Mouse (Mus musculus): ENCODE data around the gene H13. TPM values are rescaled to one million over a fixed set of nuclear protein-coding genes. Genes with fewer than 3 reads are reported as not detected.

H13 gene
- polyA plus RNA-seq, 1 experiment from 2014 or later: 153 TPM

- H3K27me3 ChIP-seq: no peaks in the 10 kb centered on the region
- peak overlapping the region; percentile 92 for H3K27ac ChIP-seq
- H3K9ac ChIP-seq: peak overlapping the region; percentile 70
- peak; percentile 90 for ATAC-seq (ENCODE audit: low FRiP score)
- H3K4me2 ChIP-seq (replicated peaks): peak overlapping the region; percentile 64
- no peaks in the 10 kb centered on the region for H3K9me3 ChIP-seq (replicated peaks)
- WGBS: 2% methylated on average over 30 of the region's 31 CpGs
- H3K4me3 ChIP-seq: peak overlapping the region; percentile 39
- H3K4me1 ChIP-seq: peaks cover 40% of the 10 kb centered on the region
- peaks cover 36% of the 10 kb centered on the region for H3K36me3 ChIP-seq
Observed at GRCm38 (mm10) chr2:152707627-152708026, 38.4 kb downstream of the H13 start.

DNA sequence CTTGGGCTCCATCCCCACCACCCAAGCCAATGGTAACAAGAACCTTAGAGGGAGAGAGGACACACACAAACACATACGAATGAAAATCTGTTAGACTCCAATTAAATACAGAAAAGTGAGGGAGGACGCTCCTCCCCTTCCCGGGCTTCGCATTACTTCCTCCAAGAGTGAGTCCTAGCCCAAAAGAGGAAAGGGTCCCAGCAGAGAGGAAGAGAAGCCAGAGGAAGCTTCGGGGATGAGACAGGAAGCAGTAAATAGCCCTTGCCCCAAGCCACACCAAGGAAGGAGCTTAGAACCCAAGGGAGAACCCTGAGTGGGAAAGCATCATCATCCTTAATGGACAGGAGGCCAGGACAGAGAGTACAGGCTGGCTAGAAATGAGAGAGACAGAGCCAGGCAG is 39.8 kb downstream of the H13 start:
- H3K27ac ChIP-seq: no peak overlapping the region
- no peak overlapping the region for H3K4me3 ChIP-seq
- H3K4me2 ChIP-seq (replicated peaks): no peak overlapping the region
- no peak for ATAC-seq (ENCODE audit: low FRiP score)
- no peaks in the 10 kb centered on the region for H3K9me3 ChIP-seq (replicated peaks)
- H3K27me3 ChIP-seq: no peaks in the 10 kb centered on the region
- 91% methylated on average over 5 of the region's 5 CpGs for WGBS
- peaks cover 38% of the 10 kb centered on the region for H3K4me1 ChIP-seq
- peaks cover 22% of the 10 kb centered on the region for H3K36me3 ChIP-seq
- H3K9ac ChIP-seq: no peak overlapping the region

- Histone ChIP-seq H3K9ac (no peak overlapping the region), H3K4me1 (peaks cover 28% of the 10 kb centered on the region), H3K27ac (peak overlapping the region; percentile 70; the same call in 1 of the 2 replicates), H3K4me3 (no peak overlapping the region), H3K4me2 (replicated peaks) (no peak overlapping the region), H3K9me3 (replicated peaks) (no peaks in the 10 kb centered on the region), H3K27me3 (no peaks in the 10 kb centered on the region), H3K36me3 (no peaks in the 10 kb centered on the region)
- 69% methylated on average over 6 of the region's 6 CpGs for WGBS
- no peak for ATAC-seq (ENCODE audit: low FRiP score)
Observed at GRCm38 (mm10) chr2:152716241-152716772, 47.0 kb downstream of the H13 start.

DNA sequence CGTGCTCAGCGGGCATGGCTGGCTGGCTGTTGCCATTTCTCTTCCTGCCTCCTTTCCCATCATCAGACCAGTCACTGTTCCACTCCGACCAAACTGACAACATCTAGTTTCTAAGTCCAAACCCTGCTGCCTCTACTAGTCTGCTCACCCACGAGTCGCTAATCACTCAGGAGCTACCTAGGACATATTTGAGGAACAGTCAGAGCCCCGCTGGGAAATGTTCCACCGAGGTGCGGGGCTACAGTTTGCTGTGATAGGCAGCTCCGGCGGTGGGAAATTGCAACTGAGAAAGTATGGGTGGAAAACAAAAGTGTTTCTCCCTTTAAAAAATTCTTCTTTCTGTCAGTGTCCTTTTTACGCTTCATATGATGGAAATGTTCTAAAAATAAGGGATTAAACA is 48.4 kb downstream of the H13 start:
- Histone ChIP-seq H3K36me3 (no peaks in the 10 kb centered on the region), H3K4me1 (peaks cover 28% of the 10 kb centered on the region), H3K4me2 (replicated peaks) (no peak overlapping the region), H3K27ac (peak overlapping the region; percentile 70), H3K9me3 (replicated peaks) (no peaks in the 10 kb centered on the region), H3K9ac (no peak overlapping the region), H3K4me3 (no peak overlapping the region), H3K27me3 (no peaks in the 10 kb centered on the region)
- WGBS: 37% methylated on average over 11 of the region's 11 CpGs
- peak; percentile 47; the same call in 1 of the 2 replicates for ATAC-seq (ENCODE audit: low FRiP score)

GRCm38 (mm10) chr2:152718076-152718475 is 48.8 kb downstream of the H13 start:
- Histone ChIP-seq H3K4me2 (replicated peaks) (no peak overlapping the region), H3K4me1 (peaks cover 28% of the 10 kb centered on the region), H3K27ac (peak overlapping the region; percentile 70), H3K9ac (no peak overlapping the region), H3K4me3 (no peak overlapping the region), H3K9me3 (replicated peaks) (no peaks in the 10 kb centered on the region), H3K36me3 (no peaks in the 10 kb centered on the region), H3K27me3 (no peaks in the 10 kb centered on the region)
- ATAC-seq (ENCODE audit: low FRiP score): peak; percentile 95
- 16% methylated on average over 6 of the region's 6 CpGs for WGBS

DNA sequence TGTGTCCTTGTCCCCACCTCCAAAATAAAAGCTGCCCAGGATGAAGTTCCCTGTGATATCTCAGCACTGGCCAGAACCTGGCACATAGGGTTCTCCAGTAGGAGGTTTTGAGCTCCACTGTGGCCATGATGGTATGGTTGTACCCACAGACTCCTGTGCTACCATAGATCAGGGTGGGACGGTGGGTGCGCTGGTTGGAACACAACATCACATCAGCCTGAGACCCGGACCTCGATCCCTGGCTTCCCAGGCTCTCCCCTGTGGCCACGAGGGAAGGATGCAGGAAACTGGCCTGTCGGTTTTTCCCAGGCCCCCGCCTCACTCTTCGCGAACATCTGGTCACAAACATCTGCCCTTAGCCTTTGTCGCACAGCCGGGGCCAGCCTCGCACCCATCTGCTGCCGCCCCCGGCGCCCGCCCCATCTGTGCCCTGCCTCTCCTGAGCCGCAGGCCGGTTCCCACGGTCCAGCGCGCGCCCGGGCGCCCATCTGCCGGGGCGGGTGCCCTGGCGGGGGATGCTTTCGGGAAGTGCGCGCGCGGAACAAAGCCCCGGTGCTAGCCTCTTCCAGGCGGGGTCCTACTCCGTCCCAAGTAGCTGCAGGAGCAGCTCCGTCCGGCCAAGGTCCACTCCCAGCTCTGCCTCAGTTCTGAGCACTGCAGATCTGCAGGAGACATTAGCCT is 54.5 kb downstream of the H13 start:
- no peaks in the 10 kb centered on the region for H3K9me3 ChIP-seq (replicated peaks)
- peak overlapping the region; percentile 30 for H3K4me3 ChIP-seq
- WGBS: 2% methylated on average over 37 of the region's 37 CpGs
- peaks cover 42% of the 10 kb centered on the region for H3K4me1 ChIP-seq
- peak overlapping the region; percentile 68 for H3K4me2 ChIP-seq (replicated peaks)
- H3K36me3 ChIP-seq: no peaks in the 10 kb centered on the region
- H3K27ac ChIP-seq: peak overlapping the region; percentile 48; the same call in 1 of the 2 replicates
- peak overlapping the region; percentile 68 for H3K9ac ChIP-seq
- no peaks in the 10 kb centered on the region for H3K27me3 ChIP-seq
- peak; percentile 79 for ATAC-seq (ENCODE audit: low FRiP score)

GRCm38 (mm10) chr2:152724332-152724723 is 55.1 kb downstream of the H13 start:
- H3K9me3 ChIP-seq (replicated peaks): no peaks in the 10 kb centered on the region
- peak overlapping the region; percentile 30 for H3K4me3 ChIP-seq
- peak overlapping the region; percentile 68; the same call in 1 of the 2 replicates for H3K9ac ChIP-seq
- H3K4me1 ChIP-seq: peaks cover 41% of the 10 kb centered on the region
- H3K4me2 ChIP-seq (replicated peaks): peak overlapping the region; percentile 68
- no peaks in the 10 kb centered on the region for H3K27me3 ChIP-seq
- peak overlapping the region; percentile 48; the same call in 1 of the 2 replicates for H3K27ac ChIP-seq
- WGBS: 69% methylated on average over 3 of the region's 3 CpGs
- ATAC-seq (ENCODE audit: low FRiP score): peak; percentile 20; the same call in 1 of the 2 replicates
- H3K36me3 ChIP-seq: no peaks in the 10 kb centered on the region

DNA sequence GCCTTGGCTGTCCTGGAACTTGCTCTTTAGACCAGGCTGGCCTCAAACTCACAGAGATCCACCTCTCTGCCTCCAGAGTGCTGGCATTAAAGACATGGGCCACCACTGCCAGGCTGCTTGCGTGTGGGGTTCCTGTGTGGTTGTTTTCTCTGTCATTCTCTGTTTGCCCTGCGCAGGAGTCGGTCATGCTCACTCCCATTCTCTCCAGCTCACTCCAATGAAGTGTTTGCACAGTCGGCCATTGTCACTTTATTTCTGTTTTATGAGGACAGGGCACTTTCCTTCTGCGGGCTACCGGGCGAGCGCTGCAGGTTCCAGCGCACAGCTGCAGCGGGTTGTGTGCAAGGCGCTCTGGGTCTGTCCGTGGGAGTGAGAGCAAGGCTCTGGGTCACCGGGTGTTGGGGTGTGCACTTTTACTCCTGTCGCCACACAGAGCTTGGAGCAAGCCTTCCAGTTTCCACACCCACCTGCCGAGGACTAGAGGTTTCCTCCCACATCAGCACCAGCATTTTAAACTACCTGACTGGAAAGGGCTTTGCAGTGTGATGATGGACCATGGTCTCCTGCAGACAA is 56.0 kb downstream of the H13 start:
- no peaks in the 10 kb centered on the region for H3K9me3 ChIP-seq (replicated peaks)
- H3K4me1 ChIP-seq: peaks cover 46% of the 10 kb centered on the region
- H3K27ac ChIP-seq: peak overlapping the region; percentile 64
- 61% methylated on average over 15 of the region's 15 CpGs for WGBS
- H3K4me2 ChIP-seq (replicated peaks): no peak overlapping the region
- H3K4me3 ChIP-seq: no peak overlapping the region
- no peak overlapping the region for H3K9ac ChIP-seq
- no peaks in the 10 kb centered on the region for H3K27me3 ChIP-seq
- H3K36me3 ChIP-seq: no peaks in the 10 kb centered on the region
- no peak for ATAC-seq (ENCODE audit: low FRiP score)

DNA sequence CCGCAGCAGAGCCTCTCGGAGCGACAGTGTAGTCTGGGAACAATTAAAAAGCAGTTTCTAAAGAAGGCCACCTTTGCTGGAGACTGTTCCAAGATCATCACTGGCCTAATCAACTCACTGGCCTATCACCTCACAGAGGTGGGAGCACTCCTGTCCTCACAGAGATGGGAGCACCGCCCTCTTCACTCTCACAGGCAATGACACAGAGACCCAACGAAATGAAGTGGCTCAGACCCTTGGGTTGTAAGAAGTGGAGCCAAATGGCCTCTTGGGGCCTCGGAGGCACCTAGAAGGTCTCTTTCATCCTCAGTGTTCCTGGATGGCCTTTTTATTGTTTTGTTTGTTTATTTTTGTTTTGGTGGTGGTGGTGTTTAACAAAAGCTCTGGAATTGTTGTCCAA is 57.0 kb downstream of the H13 start:
- H3K4me1 ChIP-seq: peaks cover 46% of the 10 kb centered on the region
- no peaks in the 10 kb centered on the region for H3K9me3 ChIP-seq (replicated peaks)
- H3K36me3 ChIP-seq: no peaks in the 10 kb centered on the region
- H3K27me3 ChIP-seq: no peaks in the 10 kb centered on the region
- H3K4me3 ChIP-seq: no peak overlapping the region
- H3K9ac ChIP-seq: no peak overlapping the region
- WGBS: 85% methylated on average over 6 of the region's 6 CpGs
- ATAC-seq (ENCODE audit: low FRiP score): no peak
- H3K27ac ChIP-seq: no peak overlapping the region
- H3K4me2 ChIP-seq (replicated peaks): no peak overlapping the region

DNA sequence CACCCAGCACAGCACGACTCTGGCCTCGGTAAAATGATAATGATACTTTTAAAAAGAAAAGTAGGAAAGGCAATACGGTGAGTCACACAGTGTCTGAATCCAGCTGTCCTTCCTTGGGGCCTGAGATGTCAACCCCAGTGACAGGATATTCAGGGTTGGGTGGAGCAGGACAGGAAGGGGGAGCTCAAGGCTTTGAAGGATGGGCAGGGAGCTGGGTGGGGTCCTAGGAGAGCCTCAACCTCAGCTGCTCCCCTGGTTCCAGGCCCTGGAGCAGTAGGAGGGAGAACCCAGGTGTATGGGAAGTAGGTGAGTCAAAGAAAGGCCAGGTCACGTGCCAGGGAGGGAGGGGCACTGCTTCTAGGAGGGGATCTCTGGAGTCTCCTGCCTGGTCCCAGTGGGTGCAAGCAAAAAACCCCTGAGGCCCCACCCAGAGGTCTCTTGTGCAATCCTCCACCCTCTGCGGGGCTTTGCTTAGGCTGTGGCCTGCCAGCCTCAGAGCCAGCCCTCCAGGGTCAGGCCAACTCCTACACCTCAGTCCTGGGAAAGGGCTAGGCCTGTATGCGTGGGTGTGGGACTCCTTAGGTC is 57.6 kb downstream of the H13 start:
- H3K9me3 ChIP-seq (replicated peaks): no peaks in the 10 kb centered on the region
- H3K4me2 ChIP-seq (replicated peaks): no peak overlapping the region
- H3K4me1 ChIP-seq: peaks cover 46% of the 10 kb centered on the region
- no peak overlapping the region for H3K4me3 ChIP-seq
- no peaks in the 10 kb centered on the region for H3K36me3 ChIP-seq
- no peak for ATAC-seq (ENCODE audit: low FRiP score)
- peak overlapping the region; percentile 52; the same call in 1 of the 2 replicates for H3K27ac ChIP-seq
- H3K27me3 ChIP-seq: no peaks in the 10 kb centered on the region
- H3K9ac ChIP-seq: no peak overlapping the region
- 72% methylated on average over 6 of the region's 6 CpGs for WGBS

GRCm38 (mm10) chr2:152727795-152728510 is 58.7 kb downstream of the H13 start:
- H3K4me2 ChIP-seq (replicated peaks): no peak overlapping the region
- H3K27me3 ChIP-seq: no peaks in the 10 kb centered on the region
- H3K9ac ChIP-seq: no peak overlapping the region
- no peak overlapping the region for H3K4me3 ChIP-seq
- ATAC-seq (ENCODE audit: low FRiP score): no peak
- no peaks in the 10 kb centered on the region for H3K36me3 ChIP-seq
- WGBS: 82% methylated on average over 14 of the region's 14 CpGs
- peaks cover 46% of the 10 kb centered on the region for H3K4me1 ChIP-seq
- H3K9me3 ChIP-seq (replicated peaks): no peaks in the 10 kb centered on the region
- peak overlapping the region; percentile 60 for H3K27ac ChIP-seq

- no peaks in the 10 kb centered on the region for H3K27me3 ChIP-seq
- H3K9me3 ChIP-seq (replicated peaks): no peaks in the 10 kb centered on the region
- no peaks in the 10 kb centered on the region for H3K36me3 ChIP-seq
- 0 out of 2 replicates have a peak overlapping the region, but pooled peaks have one; percentile 60 for H3K27ac ChIP-seq
- WGBS: 83% methylated on average over 7 of the region's 7 CpGs
- no peak overlapping the region for H3K9ac ChIP-seq
- H3K4me1 ChIP-seq: peaks cover 50% of the 10 kb centered on the region
- ATAC-seq (ENCODE audit: low FRiP score): no peak
- no peak overlapping the region for H3K4me3 ChIP-seq
- no peak overlapping the region for H3K4me2 ChIP-seq (replicated peaks)
Observed at GRCm38 (mm10) chr2:152728594-152728993, 59.3 kb downstream of the H13 start.
